Mouse (Mus musculus) liver, embryonic 12.5 days (tissue): ENCODE measurements around the gene Abcb8. TPM values are rescaled to one million over a fixed set of nuclear protein-coding genes. Genes with fewer than 3 reads are reported as not detected.

Source experiments
- ATAC-seq: fragments of 200-750 bp; cut with Nextera tagmentation; 2 replicates; pipeline ENCODE4 v1.8.0; 2017; ENCODE audit warnings: moderate number of reproducible peaks, mild to moderate bottlenecking, moderate library complexity
- H3K27ac ChIP-seq: fragments of 300-500 bp; sonication (generic); 2 replicates; pipeline ENCODE4 v1.5.1; 2016; ENCODE audit warnings: mild to moderate bottlenecking
- H3K27me3 ChIP-seq: fragments of 300-500 bp; sonication (generic); replicated peaks from 2 replicates; pipeline ENCODE4 v1.6.1; 2016; ENCODE audit warnings: mild to moderate bottlenecking, moderate library complexity
- H3K36me3 ChIP-seq: fragments of 300-500 bp; sonication (generic); 2 replicates; pipeline ENCODE4 v1.6.1; 2016; ENCODE audit warnings: mild to moderate bottlenecking, moderate library complexity
- H3K4me1 ChIP-seq: fragments of 300-500 bp; sonication (generic); 2 replicates; pipeline ENCODE4 v1.6.1; 2016
- H3K4me2 ChIP-seq: fragments of 300-500 bp; sonication (generic); 2 replicates; pipeline ENCODE4 v1.6.1; 2016; ENCODE audit warnings: mild to moderate bottlenecking, moderate library complexity
- H3K4me3 ChIP-seq: fragments of 300-500 bp; sonication (generic); 2 replicates; pipeline ENCODE4 v1.5.1; 2016; ENCODE audit warnings: mild to moderate bottlenecking, moderate library complexity
- H3K9ac ChIP-seq: fragments of 300-500 bp; sonication (generic); 2 replicates; pipeline ENCODE4 v1.6.1; 2016; ENCODE audit warnings: mild to moderate bottlenecking, moderate library complexity
- H3K9me3 ChIP-seq: fragments of 300-500 bp; sonication (generic); replicated peaks from 2 replicates; pipeline ENCODE4 v1.6.1; 2016; ENCODE audit warnings: mild to moderate bottlenecking, moderate library complexity
- WGBS: fragments of 180-500 bp; shearing (Covaris S2); methylation state at CpG from one replicate; pipeline ENCODE4 v1.1.7; 2016; ENCODE audit not compliant: insufficient replicate concordance; 5-methylcytosine and 5-hydroxymethylcytosine counted together
- polyA plus RNA-seq: library from polyadenylated mRNA; unstranded; fragments of >200 nt; fragmentation: Nextera tagmentation; extraction: Ambion mirVana; gene quantifications from 2 replicates; pipeline ENCODE4 v1.2.1, GENCODE M21; 2016

The Abcb8 gene
- polyA plus RNA-seq, 1 experiment from 2014 or later = 34.1 TPM

GRCm38 (mm10) chr5:24401969-24402368, 8.5 kb downstream of the Abcb8 start:
- Histone ChIP-seq H3K9me3 (no peaks in the 10 kb centered on the region), H3K27ac (no peak overlapping the region), H3K36me3 (peaks cover 56% of the 10 kb centered on the region), H3K4me3 (no peak overlapping the region), H3K4me1 (peaks cover 21% of the 10 kb centered on the region), H3K4me2 (no peak overlapping the region), H3K9ac (no peak overlapping the region), H3K27me3 (no peaks in the 10 kb centered on the region)
- ATAC-seq = no peak
- WGBS = 70% methylated on average over 9 of the region's 9 CpGs

GRCm38 (mm10) chr5:24404594-24405360, 11.3 kb downstream of the Abcb8 start:
- peaks cover 75% of the 10 kb centered on the region for H3K36me3 ChIP-seq
- no peaks in the 10 kb centered on the region for H3K27me3 ChIP-seq
- no peak overlapping the region for H3K4me2 ChIP-seq
- H3K9me3 ChIP-seq = no peaks in the 10 kb centered on the region
- H3K4me1 ChIP-seq = peaks cover 21% of the 10 kb centered on the region
- H3K4me3 ChIP-seq = no peak overlapping the region
- H3K27ac ChIP-seq = 0 out of 2 replicates have a peak overlapping the region, but pooled peaks have one; percentile 3
- ATAC-seq = no peak
- WGBS = 55% methylated on average over 6 of the region's 6 CpGs
- no peak overlapping the region for H3K9ac ChIP-seq

DNA sequence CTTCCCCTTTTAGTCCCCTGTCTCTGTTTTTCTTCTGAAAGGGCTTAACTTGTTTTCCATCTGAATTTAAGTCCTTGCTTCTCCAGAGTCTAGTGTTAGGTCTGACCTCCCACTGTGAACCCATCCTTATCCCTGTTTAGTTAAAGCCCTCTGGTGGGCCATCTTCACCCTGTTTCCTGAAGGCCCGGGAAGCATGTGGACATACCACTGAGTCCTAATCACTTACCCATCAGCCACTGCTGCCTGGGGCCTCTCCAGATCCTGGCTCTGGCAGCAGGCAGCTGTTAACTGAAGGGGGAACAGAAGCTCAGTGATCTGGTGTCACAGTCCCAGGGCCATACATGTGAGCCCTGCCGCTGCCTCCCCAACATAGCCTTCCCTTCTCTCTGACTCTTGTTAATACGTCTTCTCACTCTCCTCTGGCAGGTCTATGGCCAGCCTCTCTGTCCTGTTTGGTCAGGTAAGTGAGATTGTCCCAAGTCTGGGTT, 12.0 kb downstream of the Abcb8 start:
- H3K9me3 ChIP-seq = no peaks in the 10 kb centered on the region
- no peak for ATAC-seq
- no peak overlapping the region for H3K9ac ChIP-seq
- H3K4me3 ChIP-seq = no peak overlapping the region
- peaks cover 21% of the 10 kb centered on the region for H3K4me1 ChIP-seq
- no peak overlapping the region for H3K4me2 ChIP-seq
- H3K27me3 ChIP-seq = no peaks in the 10 kb centered on the region
- H3K27ac ChIP-seq = 0 out of 2 replicates have a peak overlapping the region, but pooled peaks have one; percentile 3
- peaks cover 70% of the 10 kb centered on the region for H3K36me3 ChIP-seq
- 62% methylated on average over 3 of the region's 3 CpGs for WGBS

DNA sequence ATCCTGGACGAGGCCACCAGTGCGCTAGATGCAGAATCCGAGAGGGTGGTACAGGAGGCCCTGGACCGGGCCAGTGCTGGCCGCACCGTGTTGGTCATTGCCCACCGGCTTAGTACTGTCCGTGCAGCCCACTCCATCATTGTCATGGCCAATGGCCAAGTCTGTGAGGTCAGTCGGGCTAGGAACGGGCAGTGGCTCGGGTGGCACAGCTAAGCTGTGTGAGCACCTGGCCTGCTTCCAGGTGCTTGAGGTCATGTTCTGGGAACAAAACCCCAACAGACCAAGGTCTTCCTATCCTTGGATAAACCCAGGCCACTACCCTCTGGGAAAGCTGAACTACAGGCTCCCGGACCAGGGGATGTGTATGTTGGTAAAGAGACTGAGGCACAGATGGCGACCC, 15.2 kb downstream of the Abcb8 start:
- Histone ChIP-seq H3K4me2 (no peak overlapping the region), H3K9ac (no peak overlapping the region), H3K27ac (no peak overlapping the region), H3K36me3 (peaks cover 37% of the 10 kb centered on the region), H3K27me3 (peaks cover 12% of the 10 kb centered on the region), H3K4me3 (no peak overlapping the region), H3K9me3 (no peaks in the 10 kb centered on the region), H3K4me1 (peaks cover 21% of the 10 kb centered on the region)
- ATAC-seq = no peak
- WGBS = 82% methylated on average over 13 of the region's 13 CpGs

DNA sequence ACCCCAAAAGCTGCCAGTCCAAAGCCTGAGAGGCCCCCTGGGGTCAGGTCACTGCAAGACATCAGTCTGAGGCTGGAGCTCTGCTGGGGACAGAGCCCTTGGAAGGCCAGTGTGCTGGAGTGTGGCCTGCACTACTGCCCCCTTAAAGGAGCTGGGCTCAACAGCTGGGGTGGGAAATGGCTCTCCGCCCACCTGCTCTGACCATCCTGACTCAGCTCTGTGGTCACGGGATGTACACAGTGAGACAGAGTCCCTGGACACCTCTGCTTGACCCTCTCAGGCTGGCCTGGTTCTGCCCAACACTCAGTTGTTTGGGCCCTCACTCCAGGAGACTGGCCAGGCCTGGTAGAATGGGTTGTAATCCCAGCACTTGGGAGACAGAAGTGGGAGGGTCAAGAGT, 16.0 kb downstream of the Abcb8 start:
- no peak overlapping the region for H3K4me2 ChIP-seq
- peaks cover 37% of the 10 kb centered on the region for H3K36me3 ChIP-seq
- H3K9ac ChIP-seq = no peak overlapping the region
- H3K9me3 ChIP-seq = no peaks in the 10 kb centered on the region
- H3K27ac ChIP-seq = no peak overlapping the region
- ATAC-seq = no peak
- H3K4me3 ChIP-seq = no peak overlapping the region
- peaks cover 20% of the 10 kb centered on the region for H3K27me3 ChIP-seq
- 65% methylated on average over 2 of the region's 2 CpGs for WGBS
- H3K4me1 ChIP-seq = peaks cover 14% of the 10 kb centered on the region

DNA sequence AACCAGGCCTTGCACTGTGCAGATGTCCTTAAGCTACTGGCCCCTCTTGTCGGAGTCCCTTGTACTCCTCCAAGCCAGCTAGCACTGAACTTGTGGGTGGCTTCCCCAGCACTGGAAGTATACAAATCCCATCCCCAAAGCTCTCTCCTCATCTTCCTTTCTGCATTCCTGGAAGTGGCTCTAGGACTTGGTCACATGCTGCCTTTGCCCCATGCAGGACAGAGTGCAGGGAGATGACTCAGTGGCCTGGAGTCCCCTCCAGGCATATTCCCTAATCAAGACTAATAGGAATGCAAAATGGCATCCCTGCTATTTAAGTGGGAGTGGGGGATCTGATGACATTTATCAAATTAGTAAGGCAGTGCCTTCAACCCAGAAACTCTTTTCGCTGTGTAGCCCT, 18.6 kb downstream of the Abcb8 start:
- no peak overlapping the region for H3K4me2 ChIP-seq
- peaks cover 19% of the 10 kb centered on the region; the same call in 1 of the 2 replicates for H3K36me3 ChIP-seq
- H3K4me1 ChIP-seq = peaks cover 10% of the 10 kb centered on the region; the same call in 1 of the 2 replicates
- no peak overlapping the region for H3K4me3 ChIP-seq
- H3K27ac ChIP-seq = no peak overlapping the region
- H3K9me3 ChIP-seq = no peaks in the 10 kb centered on the region
- 67% methylated on average over 2 of the region's 2 CpGs for WGBS
- peaks cover 42% of the 10 kb centered on the region for H3K27me3 ChIP-seq
- H3K9ac ChIP-seq = no peak overlapping the region
- no peak for ATAC-seq

- H3K4me2 ChIP-seq = no peak within 1 kb of the TSS
- no peaks in the 10 kb centered on the region for H3K9me3 ChIP-seq
- peaks cover 42% of the 10 kb centered on the region for H3K27me3 ChIP-seq
- H3K27ac ChIP-seq = no peak within 1 kb of the TSS
- no peak within 1 kb of the TSS for H3K4me3 ChIP-seq
- H3K36me3 ChIP-seq = peaks cover 9% of the 10 kb centered on the region; the same call in 1 of the 2 replicates
- WGBS = 36% methylated on average over 11 of the region's 11 CpGs
- H3K4me1 ChIP-seq = peaks cover 10% of the 10 kb centered on the region; the same call in 1 of the 2 replicates
- ATAC-seq = no peak
- no peak within 1 kb of the TSS for H3K9ac ChIP-seq
Measured at GRCm38 (mm10) chr5:24413042-24413693, 19.7 kb downstream of the Abcb8 start, which contains the start of gene Asic3. Gene Asic3, plus strand, starts transcription at chr5:24413392.

DNA sequence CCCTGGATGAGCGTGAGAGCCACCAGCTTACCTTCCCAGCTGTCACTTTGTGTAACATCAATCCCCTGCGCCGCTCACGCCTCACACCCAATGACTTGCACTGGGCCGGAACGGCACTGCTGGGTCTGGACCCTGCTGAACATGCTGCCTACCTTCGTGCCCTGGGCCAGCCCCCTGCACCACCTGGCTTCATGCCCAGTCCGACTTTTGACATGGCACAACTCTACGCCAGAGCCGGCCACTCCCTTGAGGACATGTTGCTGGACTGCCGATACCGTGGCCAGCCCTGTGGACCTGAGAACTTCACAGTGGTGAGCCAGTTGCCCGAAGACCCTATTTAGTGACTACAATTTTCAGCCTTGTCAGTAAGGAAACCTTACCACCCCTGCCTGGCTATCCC, 20.5 kb downstream of the Abcb8 start:
- Histone ChIP-seq H3K4me2 (no peak overlapping the region), H3K36me3 (peaks cover 5% of the 10 kb centered on the region; the same call in 1 of the 2 replicates), H3K4me1 (peaks cover 10% of the 10 kb centered on the region; the same call in 1 of the 2 replicates), H3K9ac (no peak overlapping the region), H3K9me3 (no peaks in the 10 kb centered on the region), H3K27ac (no peak overlapping the region), H3K4me3 (no peak overlapping the region), H3K27me3 (peaks cover 42% of the 10 kb centered on the region)
- 73% methylated on average over 13 of the region's 13 CpGs for WGBS
- ATAC-seq = no peak

- Histone ChIP-seq H3K9me3 (no peaks in the 10 kb centered on the region), H3K4me2 (peak overlapping the region; percentile 31; the same call in 1 of the 2 replicates), H3K4me1 (peaks cover 10% of the 10 kb centered on the region; the same call in 1 of the 2 replicates), H3K36me3 (peaks cover 13% of the 10 kb centered on the region), H3K27me3 (peaks cover 42% of the 10 kb centered on the region), H3K27ac (no peak overlapping the region), H3K9ac (no peak overlapping the region), H3K4me3 (no peak overlapping the region)
- WGBS = 7% methylated on average over 21 of the region's 21 CpGs
- peak; percentile 63 for ATAC-seq
Measured at GRCm38 (mm10) chr5:24416222-24416736, 22.8 kb downstream of the Abcb8 start.

DNA sequence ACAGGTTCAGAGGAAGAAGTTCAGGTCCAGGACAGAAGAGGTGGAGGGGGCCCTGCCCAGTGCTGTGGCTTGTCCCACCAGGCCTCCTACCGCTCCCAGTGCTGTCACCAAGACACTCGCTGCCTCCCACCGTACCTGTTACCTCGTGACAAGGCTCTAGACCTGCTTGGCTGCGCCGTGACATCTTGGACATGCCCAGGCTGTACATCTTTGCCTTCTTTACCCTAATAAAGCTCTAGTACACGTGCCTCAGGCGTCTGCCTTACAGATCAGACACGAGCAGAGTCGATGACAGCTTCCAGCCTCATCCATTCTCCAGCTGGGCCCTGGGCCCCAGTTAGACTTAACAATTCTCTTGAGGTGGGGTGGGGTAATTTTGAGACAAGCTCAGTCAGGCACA, 24.1 kb downstream of the Abcb8 start:
- Histone ChIP-seq H3K4me2 (no peak overlapping the region), H3K27me3 (peaks cover 41% of the 10 kb centered on the region), H3K4me1 (peaks cover 14% of the 10 kb centered on the region), H3K9me3 (no peaks in the 10 kb centered on the region), H3K4me3 (no peak overlapping the region), H3K9ac (no peak overlapping the region), H3K36me3 (peaks cover 13% of the 10 kb centered on the region), H3K27ac (no peak overlapping the region)
- no peak for ATAC-seq
- WGBS = 79% methylated on average over 10 of the region's 10 CpGs

DNA sequence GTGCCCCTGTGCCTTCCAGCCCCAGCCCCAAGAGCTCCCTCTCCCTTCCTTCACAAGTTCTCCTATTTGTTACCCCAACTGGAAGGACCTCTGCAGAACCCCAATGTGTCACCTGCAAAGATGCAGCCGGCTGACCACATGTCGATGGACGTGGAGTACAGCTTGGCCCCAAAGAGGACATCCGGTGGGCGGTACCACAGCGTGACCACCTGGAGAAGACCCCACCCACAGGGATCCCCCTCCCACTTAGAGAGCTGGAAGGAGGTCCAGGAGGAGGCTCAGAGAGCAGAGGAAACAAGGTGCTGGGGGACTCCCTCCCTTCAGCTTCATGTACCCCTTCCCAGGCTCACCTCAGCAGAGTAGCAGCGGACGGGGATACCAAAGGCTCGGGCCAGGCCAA, 26.9 kb downstream of the Abcb8 start:
- no peaks in the 10 kb centered on the region for H3K9me3 ChIP-seq
- no peak overlapping the region for H3K4me3 ChIP-seq
- no peak overlapping the region for H3K9ac ChIP-seq
- ATAC-seq = no peak
- peaks cover 36% of the 10 kb centered on the region for H3K4me1 ChIP-seq
- H3K36me3 ChIP-seq = peaks cover 13% of the 10 kb centered on the region
- peaks cover 13% of the 10 kb centered on the region for H3K27me3 ChIP-seq
- WGBS = 90% methylated on average over 9 of the region's 9 CpGs
- H3K4me2 ChIP-seq = no peak overlapping the region
- no peak overlapping the region for H3K27ac ChIP-seq
